Mouse (Mus musculus) kidney, embryonic 14.5 days (tissue): ENCODE data around the gene Usp3. TPM values are rescaled to one million over a fixed set of nuclear protein-coding genes. Genes with fewer than 3 reads are reported as not detected.

Experiments used
- ATAC-seq: fragments of 200-750 bp; cut with Nextera tagmentation; 2 replicates; pipeline ENCODE4 v1.8.0; 2017; ENCODE audit warnings: moderate number of reproducible peaks, mild to moderate bottlenecking, moderate TSS enrichment, moderate library complexity; ENCODE audit not compliant: low FRiP score, low TSS enrichment
- H3K27ac ChIP-seq: fragments of 300-500 bp; sonication (generic); 2 replicates; pipeline ENCODE4 v1.5.1; 2014; ENCODE audit warnings: low read depth, mild to moderate bottlenecking, low read length, moderate library complexity, mixed read lengths
- H3K27me3 ChIP-seq: fragments of 300-500 bp; sonication (generic); 2 replicates; pipeline ENCODE4 v1.6.1; 2014; ENCODE audit warnings: mild to moderate bottlenecking, low read length; ENCODE audit not compliant: control insufficient read depth, insufficient read depth
- H3K36me3 ChIP-seq: fragments of 300-500 bp; sonication (generic); 2 replicates; pipeline ENCODE4 v1.6.1; 2014; ENCODE audit warnings: low read length, mixed read lengths; ENCODE audit not compliant: control insufficient read depth, insufficient read depth
- H3K4me1 ChIP-seq: fragments of 300-500 bp; sonication (generic); 2 replicates; pipeline ENCODE4 v1.6.1; 2014; ENCODE audit warnings: low read length, mixed read lengths; ENCODE audit not compliant: control insufficient read depth, insufficient read depth
- H3K4me2 ChIP-seq: fragments of 300-500 bp; sonication (generic); replicated peaks from 2 replicates; pipeline ENCODE4 v1.6.1; 2014; ENCODE audit warnings: low read depth, mild to moderate bottlenecking, low read length
- H3K4me3 ChIP-seq: fragments of 300-500 bp; sonication (generic); 2 replicates; pipeline ENCODE4 v1.5.1; 2014; ENCODE audit warnings: mild to moderate bottlenecking, low read length
- H3K9ac ChIP-seq: fragments of 300-500 bp; sonication (generic); 2 replicates; pipeline ENCODE4 v1.6.1; 2014; ENCODE audit warnings: low read depth, mild to moderate bottlenecking, low read length, moderate library complexity
- H3K9me3 ChIP-seq: fragments of 300-500 bp; sonication (generic); 2 replicates; pipeline ENCODE4 v1.6.1; 2016; ENCODE audit warnings: low read length; ENCODE audit not compliant: control insufficient read depth
- WGBS: fragments of 180-500 bp; shearing (Covaris S2); extraction: QIAGEN DNeasy Blood & Tissue Kit; methylation state at CpG from one replicate; pipeline ENCODE4 v1.1.7; 2014; 5-methylcytosine and 5-hydroxymethylcytosine counted together
- polyA plus RNA-seq: library from polyadenylated mRNA; unstranded; fragments of >200 nt; fragmentation: Nextera tagmentation; extraction: Ambion mirVana; gene quantifications from 2 replicates; pipeline ENCODE4 v1.2.1, GENCODE M21; 2014

Gene Usp3
- polyA plus RNA-seq, 1 experiment from 2014 or later, result 83.6 TPM

GRCm38 (mm10) chr9:66597480-66598215, 4.7 kb upstream of the Usp3 start:
- 55% methylated on average over 7 of the region's 7 CpGs for WGBS
- Histone ChIP-seq H3K27me3 (no peaks in the 10 kb centered on the region), H3K36me3 (no peaks in the 10 kb centered on the region), H3K9me3 (no peaks in the 10 kb centered on the region), H3K4me1 (peaks cover 26% of the 10 kb centered on the region), H3K4me2 (no peak overlapping the region), H3K4me3 (no peak overlapping the region), H3K27ac (no peak overlapping the region), H3K9ac (no peak overlapping the region)
- no peak for ATAC-seq

- H3K36me3 ChIP-seq, result no peaks in the 10 kb centered on the region
- no peak for ATAC-seq
- H3K27ac ChIP-seq, result no peak overlapping the region
- no peak overlapping the region for H3K4me2 ChIP-seq
- no peak overlapping the region for H3K9ac ChIP-seq
- no peaks in the 10 kb centered on the region for H3K27me3 ChIP-seq
- 21% methylated on average over 6 of the region's 6 CpGs for WGBS
- H3K4me3 ChIP-seq, result no peak overlapping the region
- no peaks in the 10 kb centered on the region for H3K9me3 ChIP-seq
- H3K4me1 ChIP-seq, result peaks cover 26% of the 10 kb centered on the region
Measured at GRCm38 (mm10) chr9:66597076-66597475, 4.1 kb upstream of the Usp3 start.

GRCm38 (mm10) chr9:66595722-66596675, 3.1 kb upstream of the Usp3 start:
- Histone ChIP-seq H3K36me3 (no peaks in the 10 kb centered on the region), H3K9ac (0 out of 2 replicates have a peak overlapping the region, but pooled peaks have one; percentile 12), H3K9me3 (no peaks in the 10 kb centered on the region), H3K27ac (peak overlapping the region; percentile 25; the same call in 1 of the 2 replicates), H3K27me3 (no peaks in the 10 kb centered on the region), H3K4me2 (no peak overlapping the region; the same call in 1 of the 2 replicates), H3K4me1 (peaks cover 31% of the 10 kb centered on the region), H3K4me3 (no peak overlapping the region)
- 43% methylated on average over 5 of the region's 5 CpGs for WGBS
- ATAC-seq, result no peak

- Histone ChIP-seq H3K4me2 (peak overlapping the region; percentile 81), H3K9ac (no peak overlapping the region), H3K27me3 (no peaks in the 10 kb centered on the region), H3K4me3 (no peak overlapping the region), H3K4me1 (peaks cover 34% of the 10 kb centered on the region), H3K9me3 (no peaks in the 10 kb centered on the region), H3K36me3 (no peaks in the 10 kb centered on the region), H3K27ac (no peak overlapping the region; the same call in 1 of the 2 replicates)
- 49% methylated on average over 3 of the region's 3 CpGs for WGBS
- no peak for ATAC-seq
Measured at GRCm38 (mm10) chr9:66594061-66594460, 1.1 kb upstream of the Usp3 start.

- Histone ChIP-seq H3K4me1 (peaks cover 34% of the 10 kb centered on the region), H3K27ac (peak overlapping the region; percentile 84; the same call in 1 of the 2 replicates), H3K36me3 (no peaks in the 10 kb centered on the region), H3K4me2 (peak overlapping the region; percentile 81), H3K4me3 (peak overlapping the region; percentile 93), H3K9me3 (no peaks in the 10 kb centered on the region), H3K9ac (peak overlapping the region; percentile 98), H3K27me3 (no peaks in the 10 kb centered on the region)
- ATAC-seq, result no peak
- 3% methylated on average over 12 of the region's 12 CpGs for WGBS
Measured at GRCm38 (mm10) chr9:66593613-66593969, 649 bp upstream of the Usp3 start.

GRCm38 (mm10) chr9:66591851-66592645, 894 bp downstream of the Usp3 start:
- no peaks in the 10 kb centered on the region for H3K9me3 ChIP-seq
- peak overlapping the region; percentile 93 for H3K4me3 ChIP-seq
- under 1% methylated on average over 33 of the region's 83 CpGs for WGBS
- H3K36me3 ChIP-seq, result no peaks in the 10 kb centered on the region
- peak overlapping the region; percentile 98 for H3K9ac ChIP-seq
- ATAC-seq, result peak; percentile 56
- H3K27ac ChIP-seq, result peak overlapping the region; percentile 92
- H3K4me2 ChIP-seq, result peak overlapping the region; percentile 81
- H3K4me1 ChIP-seq, result peaks cover 32% of the 10 kb centered on the region
- no peaks in the 10 kb centered on the region for H3K27me3 ChIP-seq

GRCm38 (mm10) chr9:66590051-66590450, 2.9 kb downstream of the Usp3 start:
- Histone ChIP-seq H3K4me2 (no peak overlapping the region), H3K4me1 (peaks cover 26% of the 10 kb centered on the region), H3K9ac (no peak overlapping the region), H3K27ac (no peak overlapping the region), H3K9me3 (no peaks in the 10 kb centered on the region), H3K27me3 (no peaks in the 10 kb centered on the region), H3K4me3 (no peak overlapping the region), H3K36me3 (no peaks in the 10 kb centered on the region)
- ATAC-seq, result no peak
- WGBS, result 61% methylated on average over 2 of the region's 2 CpGs

GRCm38 (mm10) chr9:66587016-66587415, 5.9 kb downstream of the Usp3 start:
- peaks cover 15% of the 10 kb centered on the region for H3K4me1 ChIP-seq

More at GRCm38 (mm10) chr9:66587016-66587415, 5.9 kb downstream of the Usp3 start:
- no peak overlapping the region for H3K4me2 ChIP-seq
- H3K9me3 ChIP-seq, result no peaks in the 10 kb centered on the region
- no peak overlapping the region for H3K9ac ChIP-seq
- H3K36me3 ChIP-seq, result no peaks in the 10 kb centered on the region
- no peak overlapping the region for H3K4me3 ChIP-seq
- H3K27me3 ChIP-seq, result no peaks in the 10 kb centered on the region
- H3K27ac ChIP-seq, result no peak overlapping the region
- WGBS, result 92% methylated on average over 1 of the region's 1 CpGs
- no peak for ATAC-seq
